Mouse (Mus musculus): ENCODE measurements around the gene Slc2a9.

GRCm38 (mm10) chr5:38504116-38504515 is 1.2 kb upstream of the Slc2a9 start:
- TF ChIP-seq CTCF (IDR thresholded peaks at IDR 0.05; ENCODE audit: extremely low read depth, insufficient read length, insufficient replicate concordance, low read depth, low read length): no peak
- TF ChIP-seq POLR2A (IDR thresholded peaks at IDR 0.05; ENCODE audit: low read depth, low read length): no peak
